Mouse (Mus musculus) heart, adult 2 months (tissue): ENCODE data around the gene Pcsk7. TPM values are rescaled to one million over a fixed set of nuclear protein-coding genes. Genes with fewer than 3 reads are reported as not detected.

Experiments
- DNase-seq, 2 experiments: peaks; one replicate each; pipeline ENCODE4 v3.0.0; 2021
- H3K27ac ChIP-seq: fragments of 200-600 bp; 2 replicates; pipeline ENCODE4 v1.8.1; 2022
- H3K27me3 ChIP-seq: fragments of 200-500 bp; 2 replicates; pipeline ENCODE4 v1.6.1; 2012; ENCODE audit warnings: mild to moderate bottlenecking, low read length, inconsistent platforms, mixed read lengths; ENCODE audit not compliant: control insufficient read depth, insufficient read depth
- H3K36me3 ChIP-seq: fragments of 200-500 bp; 2 replicates; pipeline ENCODE4 v1.6.1; 2012; ENCODE audit warnings: low read length, inconsistent platforms; ENCODE audit not compliant: control insufficient read depth, insufficient read depth
- H3K4me1 ChIP-seq: fragments of 200-500 bp; 2 replicates; pipeline ENCODE4 v1.6.1; 2011; ENCODE audit warnings: low read length; ENCODE audit not compliant: control insufficient read depth, insufficient read depth
- H3K4me3 ChIP-seq: fragments of 200-600 bp; 2 replicates; pipeline ENCODE4 v1.8.1; 2022
- H3K79me2 ChIP-seq: fragments of 200-500 bp; replicated peaks from 2 replicates; pipeline ENCODE4 v1.6.1; 2012; ENCODE audit warnings: mild to moderate bottlenecking, inconsistent platforms, low read length, moderate library complexity, mixed read lengths; ENCODE audit not compliant: control insufficient read depth, insufficient read depth
- H3K9ac ChIP-seq: fragments of 200-500 bp; 2 replicates; pipeline ENCODE4 v1.6.1; 2012; ENCODE audit warnings: low read depth, mild to moderate bottlenecking, control low read depth, inconsistent platforms, low read length, mixed read lengths
- CTCF ChIP-seq: fragments of 200-600 bp; IDR thresholded peaks from 2 replicates; pipeline ENCODE4 v1.8.1; 2022; ENCODE audit warnings: antibody characterized with exemption, mild to moderate bottlenecking, moderate library complexity
- EP300 ChIP-seq: fragments of 200-500 bp; IDR thresholded peaks from 2 replicates; pipeline ENCODE4 v1.6.1; 2011; ENCODE audit warnings: low read depth, low read length, control low read depth; ENCODE audit not compliant: insufficient read depth
- POLR2A ChIP-seq: fragments of 200-500 bp; IDR thresholded peaks from 2 replicates; pipeline ENCODE4 v1.6.1; 2011; ENCODE audit warnings: mild to moderate bottlenecking, low read depth, low read length, control low read depth; ENCODE audit not compliant: insufficient read depth
- WGBS: fragments of 180-500 bp; shearing (Covaris S2); methylation state at CpG from one replicate; pipeline ENCODE4 v1.1.7; 2018; 5-methylcytosine and 5-hydroxymethylcytosine counted together
- intact Hi-C: fragments of 180-260 bp; cut with DNase I; formaldehyde crosslinking; loops from one replicate; pipeline ENCODE4 v1.15.1; 2025
- polyA plus RNA-seq: library from polyadenylated mRNA; depleted of rRNA; stranded (reverse); fragments of >200 nt; gene quantifications from 2 replicates; pipeline ENCODE4 v1.2.3, GENCODE M21; 2012
- total RNA-seq, 2 experiments: library from RNA; stranded (reverse); gene quantifications; 2 replicates each; pipeline ENCODE4 v1.2.3; 2021

Gene Pcsk7
- total and polyA plus RNA-seq, 3 experiments, result 12.2 to 18.4 (median 13.9) TPM

GRCm38 (mm10) chr9:45945721-45946120 is 39.4 kb downstream of the Pcsk7 start:
- intact Hi-C loops, result no loop called here

GRCm38 (mm10) chr9:45946182-45946871 is 40.0 kb downstream of the Pcsk7 start:
- Histone ChIP-seq H3K4me3 (no peak overlapping the region), H3K27me3 (no peaks in the 10 kb centered on the region), H3K79me2 (no peaks in the 10 kb centered on the region), H3K36me3 (no peaks in the 10 kb centered on the region), H3K4me1 (no peaks in the 10 kb centered on the region), H3K9ac (no peak overlapping the region), H3K27ac (no peak overlapping the region)
- intact Hi-C loops, result no loop called here
- no peak for DNase-seq
- TF ChIP-seq CTCF (no peak), POLR2A (no peak), EP300 (no peak)
- 78% methylated on average over 16 of the region's 16 CpGs for WGBS

More at GRCm38 (mm10) chr9:45945721-45946120, 39.4 kb downstream of the Pcsk7 start:
- H3K4me3 ChIP-seq, result no peak overlapping the region
- H3K9ac ChIP-seq, result no peak overlapping the region
- TF ChIP-seq CTCF, result no peak
- TF ChIP-seq EP300, result no peak
- no peak for TF ChIP-seq POLR2A
- H3K36me3 ChIP-seq, result no peaks in the 10 kb centered on the region
- H3K79me2 ChIP-seq, result no peaks in the 10 kb centered on the region
- no peak overlapping the region for H3K27ac ChIP-seq
- H3K27me3 ChIP-seq, result no peaks in the 10 kb centered on the region
- 83% methylated on average over 13 of the region's 13 CpGs for WGBS
- DNase-seq, result no peak
- H3K4me1 ChIP-seq, result no peaks in the 10 kb centered on the region

GRCm38 (mm10) chr9:45946872-45947183 is 40.5 kb downstream of the Pcsk7 start:
- H3K9ac ChIP-seq, result no peak overlapping the region
- H3K27me3 ChIP-seq, result no peaks in the 10 kb centered on the region
- intact Hi-C loops, result no loop called here
- H3K79me2 ChIP-seq, result peaks cover 2% of the 10 kb centered on the region; the same call in 1 of the 2 replicates
- H3K36me3 ChIP-seq, result no peaks in the 10 kb centered on the region
- TF ChIP-seq POLR2A (no peak), CTCF (no peak), EP300 (no peak)
- DNase-seq, result no peak
- no peaks in the 10 kb centered on the region for H3K4me1 ChIP-seq
- H3K27ac ChIP-seq, result no peak overlapping the region
- no peak overlapping the region for H3K4me3 ChIP-seq
- 78% methylated on average over 10 of the region's 10 CpGs for WGBS

- Histone ChIP-seq H3K36me3 (no peaks in the 10 kb centered on the region), H3K4me3 (no peak overlapping the region), H3K27ac (no peak overlapping the region), H3K9ac (no peak overlapping the region), H3K27me3 (no peaks in the 10 kb centered on the region), H3K4me1 (peaks cover 5% of the 10 kb centered on the region), H3K79me2 (peaks cover 2% of the 10 kb centered on the region; the same call in 1 of the 2 replicates)
- intact Hi-C loops, result no loop called here
- 89% methylated on average over 4 of the region's 4 CpGs for WGBS
- TF ChIP-seq EP300 (no peak), POLR2A (no peak), CTCF (no peak)
- no peak for DNase-seq
Observed at GRCm38 (mm10) chr9:45952057-45952456, 45.8 kb downstream of the Pcsk7 start.

- H3K4me1 ChIP-seq, result peaks cover 5% of the 10 kb centered on the region
- H3K27me3 ChIP-seq, result no peaks in the 10 kb centered on the region
- DNase-seq, result no peak
- WGBS, result 80% methylated on average over 7 of the region's 7 CpGs
- H3K36me3 ChIP-seq, result no peaks in the 10 kb centered on the region
- intact Hi-C loops, result no loop called here
- H3K27ac ChIP-seq, result peak overlapping the region; percentile 95
- peaks cover 2% of the 10 kb centered on the region; the same call in 1 of the 2 replicates for H3K79me2 ChIP-seq
- no peak overlapping the region; the same call in 1 of the 2 replicates for H3K4me3 ChIP-seq
- TF ChIP-seq EP300, result no peak
- TF ChIP-seq CTCF, result no peak
- no peak overlapping the region; the same call in 1 of the 2 replicates for H3K9ac ChIP-seq
Observed at GRCm38 (mm10) chr9:45952890-45953289, 46.6 kb downstream of the Pcsk7 start.

GRCm38 (mm10) chr9:45953511-45954293 is 47.4 kb downstream of the Pcsk7 start:
- Histone ChIP-seq H3K36me3 (no peaks in the 10 kb centered on the region; the same call in 1 of the 2 replicates), H3K27me3 (no peaks in the 10 kb centered on the region), H3K4me1 (peaks cover 6% of the 10 kb centered on the region), H3K79me2 (peaks cover 2% of the 10 kb centered on the region; the same call in 1 of the 2 replicates), H3K4me3 (peak overlapping the region; percentile 72), H3K27ac (peak overlapping the region; percentile 95), H3K9ac (peak overlapping the region; percentile 97)
- peak in 1 of 2 experiments; percentile 51 for DNase-seq
- WGBS, result 28% methylated on average over 13 of the region's 13 CpGs
- intact Hi-C loops, result no loop called here
- no peak for TF ChIP-seq POLR2A
- no peak for TF ChIP-seq EP300
